Mouse (Mus musculus) limb, embryonic 11.5 days (tissue): Measurements from ENCODE around the gene Pdia2. TPM values are rescaled to one million over a fixed set of nuclear protein-coding genes. Genes with fewer than 3 reads are reported as not detected.

ENCODE experiments used
- ATAC-seq: fragments of 200-750 bp; cut with Nextera tagmentation; 2 replicates; pipeline ENCODE4 v1.8.0; 2017; ENCODE audit warnings: low read depth; ENCODE audit not compliant: insufficient number of reproducible peaks, low FRiP score, low TSS enrichment
- DNase-seq: peaks from one replicate; pipeline ENCODE4 v3.0.0-alpha.2; 2015; ENCODE audit warnings: low spot score
- H3K27ac ChIP-seq: fragments of 300-500 bp; sonication (generic); replicated peaks from 2 replicates; pipeline ENCODE4 v1.5.1; 2014; ENCODE audit warnings: low read depth, mild to moderate bottlenecking, low read length
- H3K27me3 ChIP-seq: fragments of 300-500 bp; sonication (generic); 2 replicates; pipeline ENCODE4 v1.6.1; 2014; ENCODE audit warnings: mild to moderate bottlenecking, low read length, mixed read lengths; ENCODE audit not compliant: control insufficient read depth, insufficient read depth
- H3K36me3 ChIP-seq: fragments of 300-500 bp; sonication (generic); 2 replicates; pipeline ENCODE4 v1.6.1; 2014; ENCODE audit warnings: mild to moderate bottlenecking, low read length, moderate library complexity, mixed read lengths; ENCODE audit not compliant: control insufficient read depth, insufficient read depth
- H3K4me1 ChIP-seq: fragments of 300-500 bp; sonication (generic); 2 replicates; pipeline ENCODE4 v1.6.1; 2014; ENCODE audit warnings: low read length, mixed read lengths; ENCODE audit not compliant: control insufficient read depth, insufficient read depth
- H3K4me2 ChIP-seq: fragments of 300-500 bp; sonication (generic); 2 replicates; pipeline ENCODE4 v1.6.1; 2014; ENCODE audit warnings: low read depth, mild to moderate bottlenecking, moderate library complexity; ENCODE audit not compliant: severe bottlenecking
- H3K4me3 ChIP-seq: fragments of 300-500 bp; sonication (generic); 2 replicates; pipeline ENCODE4 v1.5.1; 2014; ENCODE audit warnings: low read depth, low read length
- H3K9ac ChIP-seq: fragments of 300-500 bp; sonication (generic); 2 replicates; pipeline ENCODE4 v1.6.1; 2014; ENCODE audit warnings: mild to moderate bottlenecking, low read length
- H3K9me3 ChIP-seq: fragments of 300-500 bp; sonication (generic); 2 replicates; pipeline ENCODE4 v1.6.1; 2016; ENCODE audit warnings: low read length; ENCODE audit not compliant: control insufficient read depth
- WGBS: fragments of 180-500 bp; shearing (Covaris S2); extraction: QIAGEN DNeasy Blood & Tissue Kit; methylation state at CpG from one replicate; pipeline ENCODE4 v1.1.7; 2014; 5-methylcytosine and 5-hydroxymethylcytosine counted together
- polyA plus RNA-seq: library from polyadenylated mRNA; unstranded; fragments of >200 nt; fragmentation: Nextera tagmentation; extraction: Ambion mirVana; gene quantifications from 2 replicates; pipeline ENCODE4 v1.2.1, GENCODE M21; 2014

The Pdia2 gene
- polyA plus RNA-seq, 1 experiment from 2014 or later = 0.27 TPM

GRCm38 (mm10) chr17:26235077-26235815, 36.4 kb upstream of the Pdia2 start:
- no peak overlapping the region for H3K4me3 ChIP-seq
- no peaks in the 10 kb centered on the region for H3K36me3 ChIP-seq
- WGBS = 62% methylated on average over 13 of the region's 13 CpGs
- H3K9ac ChIP-seq = peak overlapping the region; percentile 7; the same call in 1 of the 2 replicates
- H3K9me3 ChIP-seq = no peaks in the 10 kb centered on the region
- DNase-seq = no peak
- H3K4me1 ChIP-seq = peaks cover 7% of the 10 kb centered on the region; the same call in 1 of the 2 replicates
- no peaks in the 10 kb centered on the region for H3K27me3 ChIP-seq
- H3K27ac ChIP-seq = peak overlapping the region; percentile 39
- ATAC-seq = no peak
- H3K4me2 ChIP-seq = no peak overlapping the region

DNA sequence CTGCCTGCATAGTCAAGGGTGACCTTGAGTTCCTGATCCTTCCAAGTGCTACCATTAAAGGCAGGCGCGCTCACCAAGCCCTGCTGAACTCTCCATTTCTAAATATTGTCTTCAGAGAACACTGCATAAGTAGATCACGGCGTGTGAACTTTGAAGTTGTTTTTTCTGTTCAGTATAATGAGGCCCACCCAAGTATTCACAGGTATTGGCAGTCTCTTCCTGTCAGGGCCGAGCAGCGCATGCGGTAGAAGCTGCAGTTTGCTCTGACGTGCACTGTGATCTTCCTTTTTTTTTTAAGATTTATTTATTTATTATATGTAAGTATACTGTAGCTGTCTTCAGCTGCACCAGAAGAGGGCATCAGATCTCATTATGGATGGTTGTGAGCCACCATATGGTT, 35.5 kb upstream of the Pdia2 start:
- Histone ChIP-seq H3K36me3 (no peaks in the 10 kb centered on the region), H3K27ac (no peak overlapping the region), H3K9me3 (no peaks in the 10 kb centered on the region), H3K9ac (no peak overlapping the region), H3K4me2 (no peak overlapping the region), H3K4me3 (no peak overlapping the region), H3K4me1 (peaks cover 7% of the 10 kb centered on the region; the same call in 1 of the 2 replicates), H3K27me3 (no peaks in the 10 kb centered on the region)
- ATAC-seq = no peak
- DNase-seq = no peak
- 90% methylated on average over 8 of the region's 8 CpGs for WGBS

GRCm38 (mm10) chr17:26232863-26233262, 34.0 kb upstream of the Pdia2 start:
- H3K36me3 ChIP-seq = no peaks in the 10 kb centered on the region
- no peak overlapping the region for H3K4me3 ChIP-seq
- no peaks in the 10 kb centered on the region for H3K27me3 ChIP-seq
- no peak overlapping the region for H3K27ac ChIP-seq
- no peak for DNase-seq
- H3K4me1 ChIP-seq = peaks cover 7% of the 10 kb centered on the region; the same call in 1 of the 2 replicates
- ATAC-seq = no peak
- 71% methylated on average over 8 of the region's 8 CpGs for WGBS
- H3K4me2 ChIP-seq = no peak overlapping the region
- H3K9me3 ChIP-seq = no peaks in the 10 kb centered on the region
- no peak overlapping the region for H3K9ac ChIP-seq

DNA sequence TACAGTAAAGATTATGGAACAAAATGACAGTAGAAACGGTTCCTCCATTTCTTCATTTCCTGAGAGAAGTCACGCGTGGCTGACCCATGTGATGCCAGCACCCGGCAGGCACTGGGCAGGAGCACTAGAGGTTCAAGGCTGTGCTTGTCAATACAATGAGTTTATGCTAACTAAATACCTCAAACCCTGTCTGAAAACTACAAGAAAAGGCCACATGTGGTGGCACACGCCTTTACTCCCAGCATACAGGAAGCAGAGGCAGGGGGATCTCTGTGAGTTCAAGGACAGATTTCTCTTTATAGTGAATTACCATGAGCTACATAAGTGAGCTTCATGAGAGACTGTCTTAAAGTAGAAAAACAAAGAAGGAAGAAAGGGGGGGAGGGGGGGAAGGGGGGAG, 32.3 kb upstream of the Pdia2 start:
- Histone ChIP-seq H3K4me2 (no peak overlapping the region), H3K4me3 (no peak overlapping the region), H3K27ac (no peak overlapping the region), H3K36me3 (no peaks in the 10 kb centered on the region), H3K27me3 (no peaks in the 10 kb centered on the region), H3K9ac (no peak overlapping the region), H3K9me3 (no peaks in the 10 kb centered on the region), H3K4me1 (peaks cover 7% of the 10 kb centered on the region; the same call in 1 of the 2 replicates)
- 91% methylated on average over 5 of the region's 5 CpGs for WGBS
- DNase-seq (no peak), ATAC-seq (no peak)

GRCm38 (mm10) chr17:26229776-26230175, 30.9 kb upstream of the Pdia2 start:
- Histone ChIP-seq H3K4me3 (no peak overlapping the region), H3K27me3 (no peaks in the 10 kb centered on the region), H3K36me3 (no peaks in the 10 kb centered on the region), H3K9ac (no peak overlapping the region), H3K9me3 (no peaks in the 10 kb centered on the region), H3K4me1 (no peaks in the 10 kb centered on the region), H3K27ac (no peak overlapping the region), H3K4me2 (no peak overlapping the region)
- DNase-seq (no peak), ATAC-seq (no peak)
- WGBS = 91% methylated on average over 5 of the region's 5 CpGs

DNA sequence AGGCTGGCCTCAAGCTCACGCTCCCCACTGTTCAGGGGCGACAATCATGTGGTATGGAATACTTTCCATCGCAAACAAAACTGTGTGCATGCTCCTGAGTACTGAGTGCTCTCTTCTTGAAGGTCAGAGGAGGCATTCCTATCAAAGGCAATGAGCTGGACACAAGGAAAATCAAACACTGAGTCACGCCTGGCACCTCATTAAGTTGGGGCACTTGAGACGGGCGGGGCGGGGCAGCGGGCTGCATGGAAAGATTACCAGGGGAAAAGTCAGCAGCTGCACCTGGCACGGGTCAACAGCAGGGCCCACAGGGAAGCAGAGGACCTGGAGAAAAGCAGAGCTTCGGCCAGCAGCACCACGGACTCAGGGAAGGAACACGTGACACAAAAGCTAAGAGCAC, 26.3 kb upstream of the Pdia2 start:
- Histone ChIP-seq H3K4me2 (no peak overlapping the region), H3K9me3 (no peaks in the 10 kb centered on the region), H3K4me1 (no peaks in the 10 kb centered on the region), H3K27me3 (no peaks in the 10 kb centered on the region), H3K9ac (0 out of 2 replicates have a peak overlapping the region, but pooled peaks have one; percentile 4), H3K4me3 (no peak overlapping the region), H3K27ac (no peak overlapping the region), H3K36me3 (no peaks in the 10 kb centered on the region)
- ATAC-seq (no peak), DNase-seq (no peak)
- WGBS = 83% methylated on average over 12 of the region's 12 CpGs

GRCm38 (mm10) chr17:26221508-26221907, 22.6 kb upstream of the Pdia2 start:
- Histone ChIP-seq H3K27ac (no peak overlapping the region), H3K9ac (no peak overlapping the region), H3K4me1 (no peaks in the 10 kb centered on the region), H3K36me3 (no peaks in the 10 kb centered on the region), H3K9me3 (no peaks in the 10 kb centered on the region), H3K4me2 (no peak overlapping the region), H3K4me3 (no peak overlapping the region), H3K27me3 (no peaks in the 10 kb centered on the region)
- WGBS = 72% methylated on average over 2 of the region's 2 CpGs
- ATAC-seq = no peak
- DNase-seq = no peak

GRCm38 (mm10) chr17:26212681-26213080, 13.8 kb upstream of the Pdia2 start:
- Histone ChIP-seq H3K4me3 (no peak overlapping the region), H3K27ac (no peak overlapping the region)
- 88% methylated on average over 11 of the region's 11 CpGs for WGBS

More at GRCm38 (mm10) chr17:26212681-26213080, 13.8 kb upstream of the Pdia2 start:
- ATAC-seq = no peak
- no peak overlapping the region for H3K4me2 ChIP-seq
- DNase-seq = no peak
- H3K9me3 ChIP-seq = no peaks in the 10 kb centered on the region
- H3K27me3 ChIP-seq = 0 out of 2 replicates have a peak, but pooled peaks cover 2% of the 10 kb centered on the region
- H3K4me1 ChIP-seq = no peaks in the 10 kb centered on the region
- no peak overlapping the region; the same call in 1 of the 2 replicates for H3K9ac ChIP-seq
- H3K36me3 ChIP-seq = no peaks in the 10 kb centered on the region
